Mouse (Mus musculus): ENCODE measurements around the gene Ip6k3. TPM values are rescaled to one million over a fixed set of nuclear protein-coding genes. Genes with fewer than 3 reads are reported as not detected.

Gene Ip6k3
- 0.37 and 0.66 TPM in 2 replicates for polyA plus RNA-seq (2012; rRNA removed)

DNA sequence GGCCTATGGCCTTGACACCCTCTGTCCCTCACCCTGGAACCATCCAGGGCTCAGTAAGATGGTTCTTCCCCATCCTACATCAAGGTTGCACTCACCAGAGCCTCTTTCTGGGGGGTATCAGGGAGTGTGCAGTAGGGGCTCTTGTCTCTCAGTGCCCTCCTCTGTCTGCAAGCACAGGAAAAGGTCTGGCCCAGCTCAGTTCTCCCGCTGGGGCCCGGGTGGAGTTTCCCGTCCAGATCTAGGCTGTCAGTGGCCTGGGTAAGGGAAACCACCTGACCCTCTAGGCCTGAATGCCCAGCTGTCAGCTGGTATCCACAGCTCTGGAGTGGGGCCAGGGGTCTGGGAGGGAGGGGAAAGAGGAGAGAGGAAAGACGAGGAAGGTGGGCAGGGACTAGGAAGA, at the start of gene Ip6k3:
Ip6k3 (minus strand) TSS at position 251 of the 400 bp plus-strand sequence.

DNA sequence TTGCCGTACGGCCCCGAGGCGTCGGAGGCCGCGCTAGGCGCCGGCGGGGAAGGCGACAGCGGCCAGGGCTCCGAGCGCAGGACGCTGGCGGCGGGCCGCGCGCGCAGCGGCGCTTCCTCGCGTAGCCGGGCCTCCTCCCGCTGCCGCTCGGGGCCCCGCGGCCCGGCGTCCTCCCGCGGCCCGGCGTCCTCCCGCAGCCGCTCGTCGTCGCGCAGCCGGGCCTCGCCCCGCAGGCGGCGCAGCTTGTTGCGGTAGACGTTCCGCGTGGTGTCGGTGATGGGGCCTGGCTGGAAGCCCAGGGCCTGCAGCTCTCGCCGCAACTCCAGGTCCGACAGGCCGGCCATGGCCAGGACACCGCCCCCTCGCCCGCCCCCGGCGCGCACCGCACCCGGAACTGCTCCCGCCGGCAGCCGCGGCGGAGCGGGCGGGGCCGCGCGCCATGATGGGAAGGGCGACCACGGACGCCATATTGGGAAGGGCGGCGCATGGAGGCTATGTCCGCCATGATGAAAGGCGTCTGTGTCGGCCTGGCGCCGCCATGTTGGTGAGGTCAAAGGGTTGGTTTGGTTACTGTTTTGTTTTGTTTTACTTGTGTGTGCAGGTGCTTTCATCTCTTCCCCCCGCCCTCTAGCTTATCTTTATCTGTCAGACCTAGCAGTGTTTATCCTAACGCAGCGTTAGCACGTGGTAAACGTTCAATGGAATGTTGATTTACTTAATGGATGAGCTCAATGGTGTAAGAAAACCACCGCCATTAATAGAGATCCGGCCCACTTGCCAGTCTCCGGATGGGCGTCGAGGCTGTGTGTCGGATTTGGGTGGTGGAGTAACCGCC, 36.7 kb upstream of the Ip6k3 start, which contains the start of gene Lemd2:
Lemd2 (minus strand) TSS at position 395 of the 835 bp plus-strand sequence.

DNA sequence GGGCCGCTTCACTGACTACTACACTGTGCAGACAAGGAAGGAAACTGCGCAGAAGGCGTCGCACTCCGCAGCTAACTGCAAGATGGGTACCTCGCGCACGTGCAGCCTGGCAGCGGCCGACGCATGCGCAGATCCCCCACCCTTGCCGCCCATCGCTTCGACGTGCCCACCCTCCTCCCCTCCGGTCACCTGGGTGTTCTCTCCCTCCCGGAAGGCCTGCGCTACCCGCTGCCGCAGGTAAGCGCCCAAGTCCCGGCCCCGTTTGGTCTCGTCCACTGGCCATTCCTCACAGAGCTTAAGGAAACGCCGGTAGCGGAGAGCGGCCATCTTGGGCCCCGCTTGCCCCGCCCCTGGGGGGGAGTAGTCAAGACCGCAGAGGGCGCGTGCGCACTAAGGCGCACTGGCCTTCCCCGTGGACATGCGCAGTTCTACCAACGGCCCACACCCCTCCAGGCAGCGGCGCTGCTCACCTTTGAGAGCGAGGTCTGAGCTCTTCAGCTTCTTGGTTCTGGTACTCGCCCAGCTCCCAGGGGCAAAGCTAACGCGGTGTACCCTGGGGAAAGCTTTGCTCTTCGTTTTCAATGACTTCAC, 33.9 kb downstream of the Ip6k3 start, which contains the start of gene Uqcc2:
Uqcc2 (minus strand) TSS at position 366 of the 591 bp plus-strand sequence.

Other genes starting within 250 kb of the Ip6k3 start
- gene Phf1, start 234.7 kb downstream of the Ip6k3 start, polyA plus RNA-seq (2012; rRNA removed), result 33.1 and 53.3 TPM in 2 replicates
- 126 and 160 TPM in 2 replicates for gene Cuta, start 228.2 kb downstream of the Ip6k3 start, polyA plus RNA-seq (2012; rRNA removed)
- 10.5 and 12.2 TPM in 2 replicates for gene Syngap1, start 226.5 kb downstream of the Ip6k3 start, polyA plus RNA-seq (2012; rRNA removed)
- gene Zbtb9, start 194.6 kb downstream of the Ip6k3 start, polyA plus RNA-seq (2012; rRNA removed), result 2.5 and 5.1 TPM in 2 replicates
- gene Bak1, start 138.8 kb downstream of the Ip6k3 start, polyA plus RNA-seq (2012; rRNA removed), result 48.1 and 51.9 TPM in 2 replicates
- gene Itpr3, start 110.5 kb downstream of the Ip6k3 start, polyA plus RNA-seq (2012; rRNA removed), result 45.1 and 52.3 TPM in 2 replicates
- 55.2 and 79.2 TPM in 2 replicates for gene Uqcc2, start 33.9 kb downstream of the Ip6k3 start, polyA plus RNA-seq (2012; rRNA removed)
- 43.8 and 59.8 TPM in 2 replicates for gene Lemd2, start 36.7 kb upstream of the Ip6k3 start, polyA plus RNA-seq (2012; rRNA removed)